In genomic region chr14:121126291-121126690, GRCm38 (mm10) we compare ENCODE assay signal across 26 mouse cellular contexts.
A peak's percentile ranks its signal among the peaks of the same experiment; 100 is the strongest.
DNase-seq lines count a peak whose midpoint lies in the region; ATAC-seq and TF ChIP-seq lines count a peak whose summit lies in the region.
"Had no signal": no experiment of that assay in that cellular context is flagged by ENCODE, and none has a peak within 500 bp of the region (broad histone marks: within the 10 kb centered on the region; RNA-seq: fewer than 3 reads in every experiment).

No protein-coding gene starts in this region.

- no peak for TF ChIP-seq CTCF in lung, postnatal 0 days (IDR thresholded peaks at IDR 0.05)
- TF ChIP-seq CTCF in lung, adult 2 months (IDR thresholded peaks at IDR 0.05; ENCODE audit: insufficient read depth, low read length), result no peak

- no peak for DNase-seq in limb, embryonic 10.5 days (ENCODE audit: low spot score)
- DNase-seq in lung, postnatal 0 days (ENCODE audit: low spot score), result peak; percentile 56
- no peak for DNase-seq in lung, adult 2 months
- peak; percentile 47 for DNase-seq in Muller cell, postnatal 12 days (ENCODE audit: inconsistent ontology term)
- peak; percentile 73 for DNase-seq in fibroblast of lung, adult 2 months (ENCODE audit: low read depth)
- DNase-seq in retina, postnatal 1 day, result no peak
- DNase-seq: adrenal gland, postnatal 10 days; adrenal gland, postnatal 36 days; cerebellum, adult 18-20 months; cerebellum, adult 9-10 months; cerebellum, postnatal 14 days; gastrocnemius, postnatal 25 days; heart, adult 18-20 months; heart, postnatal 10 days; heart, postnatal 36 days had no signal

- H3K27ac ChIP-seq in limb, embryonic 12.5 days, result peak overlapping the region; percentile 26; the same call in 1 of the 2 replicates
- no peak overlapping the region for H3K27ac ChIP-seq in limb, embryonic 10.5 days
- no peak overlapping the region for H3K27ac ChIP-seq in lung, postnatal 0 days (ENCODE audit: low read length)
- no peak overlapping the region for H3K27ac ChIP-seq in forebrain, embryonic 15.5 days (replicated peaks)
- H3K27ac ChIP-seq: heart, embryonic 15.5 days; hindbrain, embryonic 10.5 days; hindbrain, embryonic 13.5 days had no signal

- no peaks in the 10 kb centered on the region for H3K27me3 ChIP-seq in limb, embryonic 12.5 days
- H3K27me3 ChIP-seq in limb, embryonic 10.5 days (ENCODE audit: low read depth, poor library complexity, severe bottlenecking), result no peaks in the 10 kb centered on the region
- H3K27me3 ChIP-seq in lung, postnatal 0 days (replicated peaks; ENCODE audit: insufficient read depth, low read length), result no peaks in the 10 kb centered on the region
- no peaks in the 10 kb centered on the region for H3K27me3 ChIP-seq in forebrain, embryonic 15.5 days
- H3K27me3 ChIP-seq: embryonic facial prominence, embryonic 12.5 days; heart, embryonic 12.5 days; heart, embryonic 15.5 days; hindbrain, embryonic 13.5 days; Patski had no signal

- peaks cover 6% of the 10 kb centered on the region; the same call in 1 of the 2 replicates for H3K36me3 ChIP-seq in limb, embryonic 12.5 days
- H3K36me3 ChIP-seq in limb, embryonic 10.5 days, result peaks cover 38% of the 10 kb centered on the region
- no peaks in the 10 kb centered on the region for H3K36me3 ChIP-seq in lung, postnatal 0 days (ENCODE audit: insufficient read depth, low read length)
- no peaks in the 10 kb centered on the region for H3K36me3 ChIP-seq in forebrain, embryonic 15.5 days
- H3K36me3 ChIP-seq: embryonic facial prominence, embryonic 12.5 days; heart, embryonic 15.5 days had no signal

- H3K4me2 ChIP-seq in limb, embryonic 12.5 days, result no peak overlapping the region
- H3K4me2 ChIP-seq in lung, postnatal 0 days (replicated peaks; ENCODE audit: low read depth, low read length), result no peak overlapping the region
- no peak overlapping the region for H3K4me2 ChIP-seq in forebrain, embryonic 15.5 days (replicated peaks)
- H3K4me2 ChIP-seq: embryonic facial prominence, embryonic 12.5 days; heart, embryonic 12.5 days; heart, embryonic 15.5 days; hindbrain, embryonic 13.5 days had no signal

- TF ChIP-seq EP300 in lung, postnatal 0 days (IDR thresholded peaks at IDR 0.05), result no peak; the same call in 1 of the 2 replicates

- no peaks in the 10 kb centered on the region for H3K9me3 ChIP-seq in limb, embryonic 12.5 days
- no peaks in the 10 kb centered on the region for H3K9me3 ChIP-seq in limb, embryonic 10.5 days (replicated peaks)
- H3K9me3 ChIP-seq in lung, postnatal 0 days (ENCODE audit: low read length), result no peaks in the 10 kb centered on the region
- no peaks in the 10 kb centered on the region for H3K9me3 ChIP-seq in forebrain, embryonic 15.5 days
- H3K9me3 ChIP-seq: embryonic facial prominence, embryonic 12.5 days; heart, embryonic 12.5 days; heart, embryonic 15.5 days; hindbrain, embryonic 10.5 days; hindbrain, embryonic 13.5 days had no signal

- no peak for TF ChIP-seq POLR2A in lung, adult 2 months (IDR thresholded peaks at IDR 0.05; ENCODE audit: borderline replicate concordance, extremely low read depth, low read depth, low read length)

- peaks cover 89% of the 10 kb centered on the region for H3K4me1 ChIP-seq in limb, embryonic 12.5 days (replicated peaks)
- peaks cover 76% of the 10 kb centered on the region for H3K4me1 ChIP-seq in limb, embryonic 10.5 days
- H3K4me1 ChIP-seq in lung, postnatal 0 days (ENCODE audit: insufficient read depth, low read depth, low read length), result no peaks in the 10 kb centered on the region
- H3K4me1 ChIP-seq in lung, adult 2 months (ENCODE audit: control insufficient read depth, insufficient read depth, low read length), result no peaks in the 10 kb centered on the region; the same call in 1 of the 2 replicates
- H3K4me1 ChIP-seq in forebrain, embryonic 15.5 days, result peaks cover 8% of the 10 kb centered on the region

- no peak overlapping the region for H3K4me3 ChIP-seq in limb, embryonic 12.5 days (replicated peaks)
- H3K4me3 ChIP-seq in limb, embryonic 10.5 days, result no peak overlapping the region
- H3K4me3 ChIP-seq in lung, postnatal 0 days (ENCODE audit: low read depth, low read length), result no peak overlapping the region
- H3K4me3 ChIP-seq in lung, adult 2 months (replicated peaks; ENCODE audit: extremely low read depth, low read depth, low read length), result no peak overlapping the region
- H3K4me3 ChIP-seq in forebrain, embryonic 15.5 days, result no peak overlapping the region
- H3K4me3 ChIP-seq: embryonic facial prominence, embryonic 12.5 days; heart, embryonic 12.5 days; heart, embryonic 15.5 days; hindbrain, embryonic 10.5 days; hindbrain, embryonic 13.5 days had no signal

- WGBS in limb, embryonic 12.5 days, result 90% methylated on average over 4 of the region's 4 CpGs
- WGBS in limb, embryonic 10.5 days, result 92% methylated on average over 4 of the region's 4 CpGs
- 65% methylated on average over 4 of the region's 4 CpGs for WGBS in lung, postnatal 0 days
- 67% methylated on average over 4 of the region's 4 CpGs for WGBS in lung, adult 2 months
- 66% methylated on average over 4 of the region's 4 CpGs for WGBS in forebrain, embryonic 15.5 days

- no peak overlapping the region for H3K9ac ChIP-seq in limb, embryonic 12.5 days (replicated peaks)
- no peak overlapping the region for H3K9ac ChIP-seq in lung, postnatal 0 days (replicated peaks; ENCODE audit: low read depth)
- H3K9ac ChIP-seq in forebrain, embryonic 15.5 days (replicated peaks), result no peak overlapping the region
- H3K9ac ChIP-seq: embryonic facial prominence, embryonic 12.5 days; heart, embryonic 12.5 days; heart, embryonic 15.5 days; hindbrain, embryonic 13.5 days had no signal

- no peak for ATAC-seq in limb, embryonic 12.5 days (ENCODE audit: insufficient number of reproducible peaks, insufficient read depth, low FRiP score, low TSS enrichment, low read depth)
- peak; percentile 54; the same call in 1 of the 2 replicates for ATAC-seq in lung, postnatal 0 days
- ATAC-seq in forebrain, embryonic 15.5 days (replicated peaks), result no peak
- ATAC-seq: CD4-positive, CD25-positive, alpha-beta regulatory T cell, adult 4 months; forebrain, embryonic 14.5 days; hindbrain, embryonic 16.5 days; Patski had no signal

Comparison
In these comparisons a context has a peak if more than half of its experiments do, and no peak if none do; other contexts are left out.
1. DNase-seq: peak in lung, postnatal 0 days (single experiment), Muller cell, postnatal 12 days (single experiment) and fibroblast of lung, adult 2 months (single experiment); none in limb, embryonic 10.5 days (single experiment), lung, adult 2 months (single experiment) and retina, postnatal 1 day (single experiment).